Mouse (Mus musculus) forebrain, embryonic 15.5 days (tissue): ENCODE data around the gene Cst9. TPM values are rescaled to one million over a fixed set of nuclear protein-coding genes. Genes with fewer than 3 reads are reported as not detected.

ENCODE experiments used
- ATAC-seq: fragments of 200-750 bp; cut with Nextera tagmentation; replicated peaks from 2 replicates; pipeline ENCODE4 v1.8.0; 2017; ENCODE audit warnings: mild to moderate bottlenecking, moderate TSS enrichment, moderate library complexity
- H3K27ac ChIP-seq: fragments of 300-500 bp; sonication (generic); replicated peaks from 2 replicates; pipeline ENCODE4 v1.5.1; 2015; ENCODE audit warnings: mild to moderate bottlenecking, inconsistent platforms
- H3K27me3 ChIP-seq: fragments of 300-500 bp; sonication (generic); 2 replicates; pipeline ENCODE4 v1.6.1; 2015; ENCODE audit warnings: inconsistent platforms
- H3K36me3 ChIP-seq: fragments of 300-500 bp; sonication (generic); 2 replicates; pipeline ENCODE4 v1.6.1; 2015; ENCODE audit warnings: mild to moderate bottlenecking, inconsistent platforms
- H3K4me1 ChIP-seq: fragments of 300-500 bp; sonication (generic); 2 replicates; pipeline ENCODE4 v1.6.1; 2015; ENCODE audit warnings: inconsistent platforms
- H3K4me2 ChIP-seq: fragments of 300-500 bp; sonication (generic); replicated peaks from 2 replicates; pipeline ENCODE4 v1.6.1; 2015; ENCODE audit warnings: mild to moderate bottlenecking, inconsistent platforms
- H3K4me3 ChIP-seq: fragments of 300-500 bp; sonication (generic); 2 replicates; pipeline ENCODE4 v1.5.1; 2015; ENCODE audit warnings: mild to moderate bottlenecking, inconsistent platforms
- H3K9ac ChIP-seq: fragments of 300-500 bp; sonication (generic); replicated peaks from 2 replicates; pipeline ENCODE4 v1.6.1; 2015; ENCODE audit warnings: mild to moderate bottlenecking, inconsistent platforms
- H3K9me3 ChIP-seq: fragments of 300-500 bp; sonication (generic); 2 replicates; pipeline ENCODE4 v1.6.1; 2016; ENCODE audit warnings: inconsistent platforms
- polyA plus RNA-seq: library from polyadenylated mRNA; unstranded; fragments of >200 nt; fragmentation: Nextera tagmentation; extraction: Ambion mirVana; gene quantifications from 2 replicates; pipeline ENCODE4 v1.2.1, GENCODE M21; 2015

The Cst9 gene
- polyA plus RNA-seq, 1 experiment from 2014 or later: not detected

DNA sequence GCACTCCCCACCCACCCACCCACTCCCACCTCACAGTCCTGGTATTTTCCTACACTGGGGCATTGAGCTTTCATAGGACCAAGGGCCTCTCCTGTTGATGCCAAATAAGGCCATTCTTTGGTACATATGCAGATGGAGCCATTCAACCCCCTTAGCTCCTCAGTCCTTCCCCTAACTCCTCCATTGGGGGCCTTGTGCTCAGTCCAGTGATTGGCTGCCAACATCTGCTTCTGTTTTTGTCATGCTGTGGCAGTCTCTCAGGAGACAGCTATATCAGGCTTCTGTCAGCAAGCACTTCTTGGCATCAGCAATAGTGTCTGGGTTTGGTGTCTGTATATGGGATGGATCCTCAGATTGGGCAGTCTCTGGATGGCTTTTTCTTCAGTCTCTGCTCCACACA is 49.8 kb downstream of the Cst9 start:
- no peak overlapping the region for H3K27ac ChIP-seq
- ATAC-seq: 0 out of 2 replicates have a peak, but pooled peaks have one; percentile 42
- H3K27me3 ChIP-seq: no peaks in the 10 kb centered on the region
- no peak overlapping the region for H3K4me2 ChIP-seq
- H3K36me3 ChIP-seq: no peaks in the 10 kb centered on the region
- H3K9me3 ChIP-seq: no peaks in the 10 kb centered on the region
- no peak overlapping the region for H3K4me3 ChIP-seq
- no peaks in the 10 kb centered on the region for H3K4me1 ChIP-seq
- no peak overlapping the region for H3K9ac ChIP-seq

Other genes starting within 250 kb of the Cst9 start
- 62.4 and 72.9 TPM in 2 replicates for gene Nxt1, start 162.5 kb upstream of the Cst9 start, polyA plus RNA-seq
- 20.7 and 21.2 TPM in 2 replicates for gene Gzf1, start 154.1 kb upstream of the Cst9 start, polyA plus RNA-seq
- gene Napb, start 102.7 kb upstream of the Cst9 start, polyA plus RNA-seq: 37.3 and 38.0 TPM in 2 replicates
- not detected in 2 replicates for gene Cstl1, start 84.8 kb upstream of the Cst9 start, polyA plus RNA-seq
- gene Cst11, start 63.6 kb upstream of the Cst9 start, polyA plus RNA-seq: not detected in 2 replicates
- gene 8030411F24Rik, start 53.1 kb upstream of the Cst9 start, polyA plus RNA-seq: not detected in 2 replicates
- gene Cst12, start 45.8 kb upstream of the Cst9 start, polyA plus RNA-seq: not detected in 2 replicates
- gene Cst8, start 36.4 kb upstream of the Cst9 start, polyA plus RNA-seq: not detected in 2 replicates
- not detected in 2 replicates for gene Cst13, start 15.1 kb upstream of the Cst9 start, polyA plus RNA-seq
- not detected in 2 replicates for gene 9230104L09Rik, start 29.9 kb downstream of the Cst9 start, polyA plus RNA-seq
- gene Cst3, start 40.5 kb downstream of the Cst9 start, polyA plus RNA-seq: 461 and 495 TPM in 2 replicates
- gene Gm1330, start 168.1 kb downstream of the Cst9 start, polyA plus RNA-seq: not detected in 2 replicates
- not detected in 2 replicates for gene Gm10750, start 182.1 kb downstream of the Cst9 start, polyA plus RNA-seq